Mouse (Mus musculus): ENCODE results near the gene Grid2.

Gene Grid2

DNA sequence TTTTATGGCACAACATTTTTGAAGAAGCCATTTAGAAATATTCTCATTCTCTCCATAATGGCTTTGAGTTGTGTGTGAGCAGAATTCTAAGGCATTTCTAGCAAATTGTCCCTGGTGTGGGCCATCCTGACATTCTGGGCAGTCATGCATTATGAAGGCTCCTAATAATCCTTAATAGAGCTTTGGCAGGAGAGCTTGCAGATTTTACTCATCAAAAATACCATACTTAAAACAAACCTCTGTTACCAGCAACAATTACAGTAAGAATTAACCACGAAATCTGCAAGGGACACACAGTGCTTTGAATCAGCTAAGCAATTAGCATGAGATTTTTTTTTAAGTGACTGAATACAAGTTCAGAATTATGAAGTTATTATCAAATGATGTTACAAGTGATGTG is 1053.0 kb downstream of the Grid2 start:
- DNase-seq (ENCODE audit: low read depth, low spot score) = no peak

DNA sequence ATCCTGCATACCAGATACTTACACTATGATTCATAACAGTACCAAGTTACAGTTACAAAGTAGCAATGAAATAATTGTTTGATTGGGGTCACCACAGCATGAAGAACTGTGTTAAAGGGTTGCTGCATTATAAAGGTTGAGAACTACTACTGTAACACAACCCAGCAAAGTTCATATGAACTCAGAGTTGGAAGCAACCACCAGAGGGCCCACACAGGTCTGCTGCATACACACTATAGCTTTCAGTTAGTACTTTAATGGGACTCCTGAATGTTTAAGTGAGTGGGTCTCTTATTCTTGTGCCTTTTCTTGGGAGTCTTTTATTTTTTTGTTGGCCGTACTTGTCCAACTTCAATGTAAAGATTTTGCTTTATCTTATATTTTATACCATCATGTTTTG is 1057.5 kb downstream of the Grid2 start:
- no peak for DNase-seq (ENCODE audit: low read depth, low spot score)

GRCm38 (mm10) chr6:64326936-64327335 is 1071.3 kb downstream of the Grid2 start:
- no peak for DNase-seq (ENCODE audit: low read depth, low spot score)

DNA sequence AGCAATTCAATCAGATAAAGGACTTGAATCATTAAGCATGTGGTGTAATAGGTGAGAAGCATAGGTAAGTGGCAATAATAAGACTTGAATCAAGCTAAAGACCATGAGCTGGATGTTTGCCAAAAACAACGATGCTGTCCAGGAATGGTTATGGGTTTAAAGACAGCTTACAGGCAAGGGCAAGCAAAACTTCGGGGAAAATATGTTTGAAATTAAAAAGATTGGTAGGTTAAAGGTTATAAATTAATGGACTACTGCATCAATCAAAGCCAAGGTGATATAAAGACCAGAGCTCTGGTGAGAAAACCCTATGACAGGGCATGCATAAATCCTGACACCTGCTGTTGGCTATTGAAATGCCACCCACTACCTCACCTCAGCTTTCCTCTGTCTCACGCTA is 1072.2 kb downstream of the Grid2 start:
- no peak for DNase-seq (ENCODE audit: low read depth, low spot score)

DNA sequence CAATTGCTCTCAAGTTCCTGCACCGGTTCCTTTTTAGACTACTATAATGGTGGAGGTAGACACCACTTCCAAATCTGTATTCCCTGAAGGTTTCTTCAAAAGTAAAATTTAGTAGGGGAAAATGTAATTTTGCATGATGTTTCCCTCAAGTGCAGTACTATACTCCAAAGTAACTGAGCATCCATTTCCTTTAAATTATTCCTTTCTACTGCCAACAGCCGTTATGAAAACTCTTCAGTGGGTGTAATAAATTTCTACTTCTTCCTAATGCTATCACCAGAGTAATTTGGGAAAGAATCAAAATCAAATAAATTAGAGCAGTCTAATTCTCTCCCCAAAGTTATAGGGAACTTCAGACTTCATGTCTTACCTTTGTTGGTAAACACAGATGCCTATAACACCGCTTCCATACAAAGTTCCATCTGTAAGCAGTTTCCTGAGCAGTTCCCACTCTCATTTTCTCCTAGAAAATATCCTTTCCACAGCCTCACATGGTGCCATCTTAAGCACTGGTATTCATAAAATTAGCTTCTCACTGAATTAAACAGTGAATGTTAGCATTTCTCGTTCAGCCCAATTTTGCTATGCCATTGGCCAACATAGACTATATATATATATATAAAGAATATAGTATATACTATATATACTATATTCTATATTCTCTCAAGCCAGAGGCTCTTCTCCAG is 1142.9 kb downstream of the Grid2 start:
- DNase-seq (ENCODE audit: low read depth, low spot score) = no peak

DNA sequence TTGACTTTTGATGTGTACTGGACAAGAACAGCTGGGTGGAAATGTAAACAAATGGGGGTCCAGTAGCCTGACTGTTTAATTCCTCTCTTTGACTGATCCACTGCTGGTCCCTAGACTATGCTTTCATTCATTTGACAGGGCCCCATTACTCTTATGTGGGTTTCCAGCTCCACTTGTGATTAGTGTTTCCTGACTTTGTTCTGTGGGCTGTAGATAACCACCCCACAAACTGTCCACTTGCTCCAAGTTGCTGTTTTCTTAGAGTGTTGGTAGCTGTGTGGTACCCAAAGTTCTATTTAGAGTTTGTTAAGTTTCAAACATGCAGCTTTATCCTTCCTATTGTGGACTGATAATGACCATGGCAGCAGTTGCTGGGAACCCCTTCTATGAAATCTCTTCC is 1172.0 kb downstream of the Grid2 start:
- DNase-seq (ENCODE audit: low read depth, low spot score) = no peak

GRCm38 (mm10) chr6:64428898-64429297 is 1173.2 kb downstream of the Grid2 start:
- no peak for DNase-seq (ENCODE audit: low read depth, low spot score)

DNA sequence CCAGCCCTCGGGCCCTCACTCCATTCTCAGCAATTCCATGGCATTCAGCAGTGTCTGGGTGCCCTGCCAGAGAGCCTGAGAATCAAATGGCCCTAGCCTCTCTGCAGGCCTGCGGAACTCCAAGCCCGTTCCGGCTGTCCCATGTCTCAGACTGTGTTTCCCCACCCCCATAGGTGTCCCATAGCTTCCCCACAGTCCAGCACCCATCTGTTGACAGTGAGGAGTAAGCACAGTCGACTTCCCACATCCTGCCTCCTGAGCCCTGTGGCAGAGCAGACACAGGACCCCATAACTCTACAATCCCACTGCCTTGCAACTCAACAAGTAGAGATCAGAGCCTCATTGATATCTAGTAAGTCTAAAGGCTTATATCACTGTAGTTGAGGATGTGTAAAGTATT is 1192.5 kb downstream of the Grid2 start:
- no peak for DNase-seq (ENCODE audit: low read depth, low spot score)

GRCm38 (mm10) chr6:64448864-64449355 is 1193.2 kb downstream of the Grid2 start:
- no peak for DNase-seq (ENCODE audit: low read depth, low spot score)

DNA sequence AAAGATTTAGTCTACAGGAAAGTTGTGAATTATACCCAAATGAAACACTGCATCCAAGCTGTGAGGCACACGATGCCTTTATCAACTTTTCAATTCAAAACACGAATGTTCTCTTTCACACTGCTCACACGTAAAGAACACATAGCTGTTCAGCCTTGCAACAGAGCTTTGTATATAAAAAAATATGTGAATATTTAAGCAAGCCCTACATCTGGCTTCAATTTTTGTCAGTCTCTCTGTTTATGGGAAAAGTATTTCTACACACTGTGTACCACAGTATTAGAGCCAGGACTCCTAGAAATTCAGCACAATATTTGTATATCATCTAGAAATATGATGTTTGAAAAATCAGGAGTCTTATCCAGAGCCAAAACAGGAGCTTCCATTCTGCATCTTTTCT is 1195.1 kb downstream of the Grid2 start:
- no peak for DNase-seq (ENCODE audit: low read depth, low spot score)

GRCm38 (mm10) chr6:64479884-64480283 is 1224.2 kb downstream of the Grid2 start:
- DNase-seq (ENCODE audit: low read depth, low spot score) = no peak

DNA sequence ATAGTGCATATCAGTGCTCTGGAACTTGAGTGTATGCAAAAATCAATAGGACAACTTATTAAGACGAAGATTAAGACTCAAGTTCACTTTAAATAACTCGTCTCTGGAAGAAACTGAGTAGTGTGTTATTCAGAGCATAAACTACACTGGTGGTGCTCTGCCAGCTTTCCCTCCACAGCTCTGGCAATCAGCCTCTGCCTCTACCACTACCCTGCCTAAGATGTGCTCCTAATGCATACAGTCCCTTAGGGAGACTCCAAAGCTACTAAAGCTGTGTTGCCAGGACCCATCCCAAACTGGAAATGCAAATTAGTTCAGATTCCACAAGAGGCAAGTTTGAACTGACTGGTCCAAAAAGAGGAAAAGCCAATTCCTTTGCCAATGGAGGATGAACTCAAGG is 1224.9 kb downstream of the Grid2 start:
- no peak for DNase-seq (ENCODE audit: low read depth, low spot score)

DNA sequence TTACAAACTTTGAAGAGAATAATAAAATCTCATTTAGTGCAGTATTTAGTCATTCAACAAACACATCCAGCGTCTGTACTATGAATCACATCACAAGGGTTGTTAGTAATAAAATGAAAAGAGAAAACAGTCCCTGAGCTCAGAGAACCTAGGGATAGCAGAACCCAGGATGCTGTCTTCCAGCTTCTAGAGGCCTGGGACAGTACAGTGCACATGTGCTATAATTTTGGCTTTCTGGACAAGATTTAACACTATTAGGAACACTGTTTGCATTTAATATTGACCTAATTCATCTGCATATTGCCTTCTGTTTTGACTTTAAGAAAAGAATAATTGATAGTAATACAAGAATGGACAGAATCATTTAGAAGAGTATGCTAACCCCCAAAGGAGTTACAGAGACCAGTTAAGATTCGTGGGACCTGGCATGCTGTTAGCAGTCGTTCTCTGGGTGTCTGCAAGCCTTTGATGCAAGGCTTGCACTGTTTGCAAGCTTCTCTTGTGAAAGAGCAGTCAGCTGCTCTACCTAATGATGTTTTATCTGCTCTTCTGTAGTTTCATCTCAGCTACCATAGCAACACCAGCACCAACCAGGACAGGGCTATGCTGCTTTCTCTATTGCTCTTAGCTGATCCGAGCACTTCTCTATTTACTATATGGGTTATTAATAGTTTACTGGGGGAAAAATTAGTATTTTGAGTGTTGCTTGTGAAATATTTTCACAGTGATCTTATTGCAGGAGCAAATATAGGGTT is 1234.8 kb downstream of the Grid2 start:
- no peak for DNase-seq (ENCODE audit: low read depth, low spot score)

GRCm38 (mm10) chr6:64504394-64504793 is 1248.7 kb downstream of the Grid2 start:
- no peak for DNase-seq (ENCODE audit: low read depth, low spot score)

DNA sequence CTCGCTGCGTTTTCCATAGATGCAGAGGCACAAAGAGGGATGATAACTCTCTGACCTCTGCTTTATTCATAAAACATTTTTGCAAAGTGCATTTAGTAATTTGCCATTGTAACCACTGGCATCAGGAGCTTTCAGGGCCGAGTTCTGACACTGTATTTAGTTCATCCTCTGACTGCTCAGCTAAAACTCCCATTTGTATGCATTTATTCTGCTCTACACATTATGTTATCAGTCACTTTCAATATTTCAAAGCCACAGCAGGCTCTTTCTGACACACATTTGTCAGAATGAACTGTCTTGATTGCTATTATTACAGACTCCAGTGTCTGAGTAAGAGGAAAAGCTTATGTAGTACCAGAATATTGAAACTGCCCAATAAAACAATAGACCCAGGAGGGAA is 1286.5 kb downstream of the Grid2 start:
- DNase-seq (ENCODE audit: low read depth, low spot score) = no peak

- DNase-seq (ENCODE audit: low read depth, low spot score) = no peak
Observed at GRCm38 (mm10) chr6:64553645-64554044, 1298.0 kb downstream of the Grid2 start.

- no peak for DNase-seq (ENCODE audit: low read depth, low spot score)
Observed at GRCm38 (mm10) chr6:64555220-64555619, 1299.5 kb downstream of the Grid2 start.

GRCm38 (mm10) chr6:64568599-64568998 is 1312.9 kb downstream of the Grid2 start:
- DNase-seq (ENCODE audit: low read depth, low spot score) = no peak

DNA sequence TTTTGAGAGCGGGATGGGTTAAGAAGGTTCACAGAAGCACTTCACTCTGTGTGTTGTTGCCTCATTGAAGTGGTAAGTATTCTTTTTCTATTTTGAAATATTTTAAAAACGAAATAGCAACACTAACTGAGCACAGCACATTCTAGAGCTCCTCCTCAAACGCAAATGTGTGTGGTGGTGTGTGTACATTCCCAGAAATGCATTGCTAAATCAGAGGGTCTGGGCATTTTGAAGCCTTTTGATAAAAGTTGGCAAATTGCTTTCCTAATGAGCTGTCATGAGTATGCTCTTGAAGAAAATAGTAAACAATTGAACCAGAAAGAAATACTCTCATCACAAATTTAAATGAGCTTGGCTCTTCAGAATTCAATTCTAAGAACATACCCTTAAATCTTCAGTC is 1325.7 kb downstream of the Grid2 start:
- DNase-seq (ENCODE audit: low read depth, low spot score) = no peak

DNA sequence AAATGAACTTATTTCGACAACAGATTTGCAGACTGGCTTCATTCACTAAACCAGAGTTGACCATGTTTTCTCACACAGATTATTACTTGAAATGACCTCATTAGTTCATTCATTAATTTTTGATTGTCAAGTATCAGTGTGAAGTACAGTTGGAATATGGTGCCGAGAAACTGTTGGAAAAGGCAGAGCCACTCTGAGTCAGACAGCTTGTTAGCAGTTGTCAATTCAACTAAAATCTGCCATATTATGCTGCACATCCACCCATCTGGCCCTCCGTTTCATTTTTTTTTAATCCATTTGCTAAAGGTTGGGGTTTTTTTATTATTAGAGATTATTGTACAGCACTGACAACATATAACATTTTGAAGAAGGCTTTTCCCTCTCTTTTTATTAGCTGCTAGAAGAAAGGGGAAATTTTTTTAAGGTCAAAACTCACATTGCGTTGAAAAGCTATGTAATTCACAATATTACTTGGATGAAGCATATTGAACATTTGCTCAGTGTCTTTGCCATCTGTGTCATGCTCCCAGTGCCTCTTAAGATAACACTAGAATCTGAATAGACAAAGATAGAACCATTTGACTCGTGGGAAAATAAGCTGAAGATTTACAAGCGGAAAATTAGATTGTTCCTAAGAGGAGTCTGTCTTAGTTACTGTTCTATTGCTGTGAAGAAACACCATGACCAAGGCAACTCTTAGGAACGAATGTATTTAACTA is 1333.0 kb downstream of the Grid2 start:
- DNase-seq (ENCODE audit: low read depth, low spot score) = no peak

GRCm38 (mm10) chr6:64596261-64596660 is 1340.6 kb downstream of the Grid2 start:
- no peak for DNase-seq (ENCODE audit: low read depth, low spot score)

DNA sequence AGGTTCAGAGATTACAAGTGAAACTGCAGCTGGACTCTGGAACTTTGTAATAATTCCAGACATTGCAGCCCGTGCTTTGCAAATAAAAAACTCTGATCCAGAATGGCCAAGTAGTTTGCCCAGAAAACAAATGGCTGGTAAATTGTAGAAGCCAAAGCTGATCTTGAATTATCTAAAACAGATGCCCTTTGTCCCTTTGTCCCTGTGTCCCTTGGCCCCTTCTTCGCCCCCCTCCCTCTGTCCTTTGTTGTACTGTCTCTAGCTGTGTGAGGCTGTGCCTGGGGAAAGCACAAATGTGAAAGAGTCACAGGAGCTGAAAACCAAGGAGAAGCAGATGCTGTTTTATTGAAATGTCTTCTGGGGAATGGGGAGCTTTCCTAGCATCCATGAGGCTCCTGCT is 1341.2 kb downstream of the Grid2 start:
- DNase-seq (ENCODE audit: low read depth, low spot score) = no peak

GRCm38 (mm10) chr6:64598144-64598561 is 1342.5 kb downstream of the Grid2 start:
- DNase-seq (ENCODE audit: low read depth, low spot score) = no peak
